8 mouse cellular contexts compared by ENCODE assay signal in the genomic region with DNA sequence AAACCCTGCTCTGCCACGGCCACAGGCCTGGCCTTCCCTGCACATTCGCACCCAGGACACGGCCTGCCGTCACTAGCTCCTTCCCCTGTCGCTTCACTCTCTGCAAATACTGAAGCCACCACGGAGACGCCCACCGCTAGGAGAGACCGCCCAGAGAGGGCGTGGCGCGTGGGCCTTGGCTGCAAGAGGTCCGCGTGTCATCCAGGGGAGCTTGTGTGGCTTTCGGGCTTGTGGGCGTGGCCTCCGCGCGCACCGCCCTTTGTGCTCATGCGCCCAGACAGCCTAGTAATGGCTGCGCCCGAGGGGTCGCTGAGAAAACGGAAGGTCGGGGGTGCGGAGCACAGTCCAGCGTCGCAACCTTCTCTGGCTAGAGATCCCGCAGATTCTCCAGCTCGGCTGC. TPM values are rescaled to one million over a fixed set of nuclear protein-coding genes. Genes with fewer than 3 reads are reported as not detected.
DNase-seq lines count a peak whose midpoint lies in the region; ATAC-seq and TF ChIP-seq lines count a peak whose summit lies in the region.

A gene (plus strand): TSS at position 166 of the 400 bp plus-strand sequence.

- TF ChIP-seq POLR2A in cortical plate, adult 2 months (IDR thresholded peaks at IDR 0.05; ENCODE audit: extremely low read depth, insufficient read depth, low read length) = peak; percentile 97

- peak within 1 kb of the TSS; percentile 56 for H3K4me3 ChIP-seq in cortical plate, adult 2 months (ENCODE audit: insufficient read depth, low read length)

- TF ChIP-seq CTCF in cortical plate, adult 2 months (IDR thresholded peaks at IDR 0.05; ENCODE audit: extremely low read depth, insufficient read depth, low read length) = no peak

- H3K4me1 ChIP-seq in cortical plate, adult 2 months (ENCODE audit: control insufficient read depth, insufficient read depth, low read length) = peaks cover 2% of the 10 kb centered on the region; the same call in 1 of the 2 replicates

- ATAC-seq in activated CD4-positive, CD25-positive, alpha-beta regulatory T cell, adult 4 months = peak; percentile 98
- peak; percentile 99 for ATAC-seq in megakaryocyte progenitor cell, adult 5-6 weeks (replicated peaks; ENCODE audit: poor library complexity)

- peak within 1 kb of the TSS; percentile 76 for H3K27ac ChIP-seq in cortical plate, adult 2 months (ENCODE audit: insufficient read depth, low read length)

- peak; percentile 96 to 98 for DNase-seq in gastrocnemius, adult 8-10 months (ENCODE audit: low spot score in 2 of 2)
- DNase-seq in induced T-regulatory cell, adult 2 months (ENCODE audit: low read depth) = peak; percentile 98
- DNase-seq in left cerebral cortex, adult 9 months (ENCODE audit: low spot score in 2 of 2) = peak; percentile 92 to 97
- peak; percentile 92 for DNase-seq in right cerebral cortex, postnatal 14 days
- DNase-seq in urinary bladder, postnatal 36 days (ENCODE audit: low spot score in 2 of 2) = peak; percentile 91 to 97

RNA-seq across cellular contexts. Expression of the gene that starts here (rescaled TPM):
- polyA plus RNA-seq in activated CD4-positive, CD25-positive, alpha-beta regulatory T cell, adult 4 months (2017; shearing (Covaris generic)) = 10 to 100 TPM; 12.1 to 16.7 TPM
- polyA plus RNA-seq in cortical plate, adult 2 months (2012; rRNA removed) = 17.2 and 17.9 TPM in 2 replicates
- total RNA-seq in gastrocnemius, adult 8-10 months (2022) = 10 to 100 TPM; 10.4 to 14.1 (median 10.8) TPM
- 23.2 and 25.6 TPM in 2 replicates for total RNA-seq in megakaryocyte progenitor cell, adult 5-6 weeks (2015)
- total RNA-seq in megakaryocyte progenitor cell, adult 5-6 weeks (2017) = 11.7 and 14.1 TPM in 2 replicates

Comparison
In these comparisons a context has a peak if more than half of its experiments do, and no peak if none do; other contexts are left out.
1. Peak in every context shown above with its lines: DNase-seq, ATAC-seq, H3K4me3 ChIP-seq and H3K27ac ChIP-seq.